Mouse (Mus musculus): ENCODE measurements around the gene Olfr446.

The Olfr446 gene

GRCm38 (mm10) chr6:42921077-42921476 is at the start of gene Olfr446:
Olfr446 (plus strand) TSS chr6:42921377.
- DNase-seq (ENCODE audit: low read depth): no peak

GRCm38 (mm10) chr6:42876323-42876722 is 44.9 kb upstream of the Olfr446 start:
- no peak for DNase-seq (ENCODE audit: low read depth)

- DNase-seq (ENCODE audit: low read depth): no peak
Measured at GRCm38 (mm10) chr6:42890141-42890540, 31.0 kb upstream of the Olfr446 start, which contains the start of gene Olfr448. Olfr448 (plus strand) TSS chr6:42890441.

GRCm38 (mm10) chr6:42900345-42900744 is 20.8 kb upstream of the Olfr446 start:
- DNase-seq (ENCODE audit: low read depth): no peak

- DNase-seq (ENCODE audit: low read depth): no peak
Measured at GRCm38 (mm10) chr6:42908578-42908977, 12.6 kb upstream of the Olfr446 start, which contains the start of gene Olfr447. Olfr447 (plus strand) TSS chr6:42908878.

GRCm38 (mm10) chr6:42948767-42949166 is 27.6 kb downstream of the Olfr446 start, which contains the start of gene Olfr444:
Olfr444 (plus strand) TSS chr6:42949067.
- no peak for DNase-seq (ENCODE audit: low read depth)

GRCm38 (mm10) chr6:42980377-42980776 is 59.2 kb downstream of the Olfr446 start:
- DNase-seq (ENCODE audit: low read depth): no peak
